Mouse (Mus musculus): Measurements from ENCODE around the gene Galnt17. TPM values are rescaled to one million over a fixed set of nuclear protein-coding genes. Genes with fewer than 3 reads are reported as not detected.

Gene Galnt17
- polyA plus RNA-seq, 1 experiment from 2014 or later, result 3.2 TPM

DNA sequence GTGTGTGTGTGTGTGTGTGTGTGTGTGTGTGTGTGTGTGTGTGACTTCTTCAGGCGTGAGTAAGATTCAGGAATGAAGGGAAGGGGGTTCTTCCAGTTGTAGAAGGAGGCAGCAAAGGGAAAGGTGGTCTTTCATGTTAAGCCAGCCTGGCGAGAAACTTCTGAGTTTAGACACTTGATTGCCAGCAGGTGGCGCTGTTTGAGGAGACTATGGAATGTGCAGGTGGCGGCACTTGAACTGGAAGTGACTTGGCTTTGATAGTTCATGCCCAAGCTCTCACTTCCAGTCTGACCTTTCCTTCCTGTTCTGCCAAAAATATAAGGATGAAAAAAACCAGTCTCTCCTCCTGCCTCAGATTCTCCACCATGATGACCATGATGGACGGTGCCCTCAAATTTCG is 298.8 kb downstream of the Galnt17 start:
- Histone ChIP-seq H3K27me3 (no peaks in the 10 kb centered on the region), H3K9me3 (peaks cover 3% of the 10 kb centered on the region; the same call in 1 of the 2 replicates), H3K9ac (no peak overlapping the region), H3K36me3 (no peaks in the 10 kb centered on the region), H3K4me2 (replicated peaks) (no peak overlapping the region), H3K27ac (no peak overlapping the region), H3K4me1 (no peaks in the 10 kb centered on the region), H3K4me3 (no peak overlapping the region)
- 60% methylated on average over 6 of the region's 6 CpGs for WGBS
- ATAC-seq (ENCODE audit: low FRiP score, low read depth), result no peak

DNA sequence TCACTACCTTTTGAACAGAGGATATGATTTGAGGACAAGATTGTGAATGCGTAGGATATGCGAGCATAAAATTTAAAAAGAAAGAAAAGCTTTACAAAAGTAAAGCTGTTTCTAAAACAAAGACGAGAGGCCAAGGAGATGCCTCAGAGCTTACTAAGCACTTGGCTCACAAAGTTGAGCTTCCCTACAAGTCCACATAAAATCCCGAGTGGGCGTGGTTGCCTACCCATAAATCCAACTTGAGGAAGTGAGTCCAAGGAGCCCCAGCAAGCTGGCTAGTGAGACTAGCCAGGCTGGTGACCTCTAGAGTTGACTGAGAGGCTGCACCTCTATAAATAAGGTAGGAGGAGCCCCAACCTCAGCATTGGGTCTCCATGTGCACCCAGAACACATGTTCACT is 299.8 kb downstream of the Galnt17 start:
- H3K4me2 ChIP-seq (replicated peaks), result no peak overlapping the region
- H3K9me3 ChIP-seq, result peaks cover 4% of the 10 kb centered on the region; the same call in 1 of the 2 replicates
- H3K9ac ChIP-seq, result no peak overlapping the region
- no peaks in the 10 kb centered on the region for H3K4me1 ChIP-seq
- H3K27ac ChIP-seq, result no peak overlapping the region
- no peaks in the 10 kb centered on the region for H3K36me3 ChIP-seq
- no peak for ATAC-seq (ENCODE audit: low FRiP score, low read depth)
- 91% methylated on average over 5 of the region's 5 CpGs for WGBS
- no peak overlapping the region for H3K4me3 ChIP-seq
- no peaks in the 10 kb centered on the region for H3K27me3 ChIP-seq

DNA sequence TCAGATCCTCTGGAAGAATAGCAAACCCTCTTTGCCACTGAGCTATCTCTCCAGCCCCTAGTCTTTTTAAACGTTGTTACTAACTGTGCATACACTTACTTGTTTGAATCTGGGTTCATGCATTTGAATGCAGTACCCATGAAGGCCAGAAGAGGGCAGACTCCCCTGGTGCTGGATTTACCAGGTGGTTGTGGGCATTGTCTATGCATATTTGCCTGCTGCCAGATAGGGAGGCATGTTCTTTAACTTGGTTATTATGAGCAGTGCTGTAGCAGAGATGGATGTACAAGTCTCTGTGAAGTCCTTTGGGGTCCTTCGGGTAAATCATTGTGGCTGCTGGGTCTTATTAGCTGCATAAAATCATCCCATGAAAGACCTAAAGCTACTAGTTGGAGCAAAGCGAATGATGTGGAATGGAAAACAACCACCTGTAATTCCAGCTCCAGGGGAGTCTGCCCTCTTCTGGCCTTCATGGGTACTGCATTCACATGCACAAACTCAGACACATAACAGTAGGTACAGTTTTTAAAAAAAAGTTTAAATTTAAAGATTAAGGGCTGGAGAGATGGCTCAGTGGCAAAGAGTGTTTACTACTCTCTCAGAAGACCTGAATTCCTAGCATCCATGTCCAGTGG is 300.3 kb downstream of the Galnt17 start:
- Histone ChIP-seq H3K27ac (no peak overlapping the region), H3K9me3 (peaks cover 4% of the 10 kb centered on the region; the same call in 1 of the 2 replicates), H3K4me1 (no peaks in the 10 kb centered on the region), H3K36me3 (no peaks in the 10 kb centered on the region), H3K27me3 (no peaks in the 10 kb centered on the region), H3K9ac (no peak overlapping the region), H3K4me2 (replicated peaks) (no peak overlapping the region), H3K4me3 (no peak overlapping the region)
- ATAC-seq (ENCODE audit: low FRiP score, low read depth), result no peak
- 77% methylated on average over 3 of the region's 3 CpGs for WGBS

DNA sequence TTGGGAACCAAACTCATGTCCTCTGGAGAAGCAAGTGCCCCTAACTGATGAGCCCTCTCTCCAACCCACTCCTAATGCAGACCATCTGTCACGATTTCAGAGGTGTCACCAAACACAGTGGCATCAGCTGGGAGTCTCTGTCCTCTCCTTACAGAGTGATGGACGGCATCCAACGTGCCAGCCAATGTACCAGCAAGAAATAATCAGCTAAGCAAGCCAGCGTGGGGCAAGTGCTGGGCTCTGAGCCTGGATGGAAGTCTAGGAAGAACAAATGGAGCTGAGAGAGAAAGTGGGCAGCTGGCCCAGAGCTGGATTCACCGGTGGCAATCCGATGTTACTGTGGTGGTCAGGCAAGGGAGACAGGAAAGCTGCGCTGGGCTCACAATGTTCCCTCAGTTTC is 301.1 kb downstream of the Galnt17 start:
- H3K27me3 ChIP-seq, result no peaks in the 10 kb centered on the region
- H3K9ac ChIP-seq, result no peak overlapping the region
- 78% methylated on average over 7 of the region's 7 CpGs for WGBS
- H3K27ac ChIP-seq, result no peak overlapping the region
- no peaks in the 10 kb centered on the region for H3K36me3 ChIP-seq
- no peak overlapping the region for H3K4me3 ChIP-seq
- ATAC-seq (ENCODE audit: low FRiP score, low read depth), result no peak
- peaks cover 4% of the 10 kb centered on the region; the same call in 1 of the 2 replicates for H3K9me3 ChIP-seq
- no peak overlapping the region for H3K4me2 ChIP-seq (replicated peaks)
- H3K4me1 ChIP-seq, result no peaks in the 10 kb centered on the region

DNA sequence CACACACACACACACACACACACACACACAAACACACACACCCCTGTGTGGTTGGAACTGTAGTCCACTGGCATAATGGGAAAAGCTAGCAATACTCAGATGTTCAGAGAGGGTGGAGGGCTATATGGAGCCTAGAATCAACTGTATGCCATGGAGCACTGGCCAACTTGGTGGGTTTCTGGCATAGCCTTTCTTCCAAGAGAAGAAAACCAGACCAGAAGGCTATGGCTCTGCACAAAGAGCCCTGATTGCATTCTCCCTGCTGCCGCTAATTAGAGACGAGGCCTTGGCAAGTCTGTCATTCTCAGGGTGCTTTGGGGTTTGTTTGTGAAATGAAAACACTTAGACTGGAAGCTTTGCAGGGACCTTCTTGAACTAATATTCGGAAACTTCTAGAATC is 301.8 kb downstream of the Galnt17 start:
- no peak overlapping the region for H3K4me3 ChIP-seq
- ATAC-seq (ENCODE audit: low FRiP score, low read depth), result no peak
- H3K9me3 ChIP-seq, result peaks cover 4% of the 10 kb centered on the region; the same call in 1 of the 2 replicates
- no peak overlapping the region for H3K27ac ChIP-seq
- 76% methylated on average over 3 of the region's 3 CpGs for WGBS
- H3K36me3 ChIP-seq, result no peaks in the 10 kb centered on the region
- no peak overlapping the region for H3K9ac ChIP-seq
- no peaks in the 10 kb centered on the region for H3K4me1 ChIP-seq
- no peak overlapping the region for H3K4me2 ChIP-seq (replicated peaks)
- H3K27me3 ChIP-seq, result no peaks in the 10 kb centered on the region

DNA sequence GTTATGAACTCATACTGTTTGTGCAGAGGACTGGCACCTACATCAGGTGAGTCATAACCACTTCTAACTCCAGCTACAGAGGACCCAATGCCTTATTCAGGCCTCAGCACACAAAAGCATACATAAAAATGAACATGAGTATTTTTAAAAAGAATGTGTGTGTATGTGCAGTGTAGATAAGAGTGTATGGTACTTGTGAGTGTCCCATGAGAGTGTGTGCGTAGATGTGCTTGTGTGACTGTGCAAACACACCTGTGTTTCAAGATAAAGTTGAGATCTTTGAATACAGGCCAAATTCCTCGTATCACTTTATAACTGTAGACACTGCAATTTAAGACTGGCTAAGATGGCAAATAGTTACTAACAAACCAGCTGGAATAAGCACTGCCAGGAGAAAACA is 307.7 kb downstream of the Galnt17 start:
- Histone ChIP-seq H3K4me1 (no peaks in the 10 kb centered on the region), H3K36me3 (no peaks in the 10 kb centered on the region), H3K27me3 (no peaks in the 10 kb centered on the region), H3K4me2 (replicated peaks) (no peak overlapping the region), H3K4me3 (no peak overlapping the region), H3K9ac (no peak overlapping the region), H3K27ac (no peak overlapping the region), H3K9me3 (peaks cover 4% of the 10 kb centered on the region; the same call in 1 of the 2 replicates)
- ATAC-seq (ENCODE audit: low FRiP score, low read depth), result no peak
- WGBS, result 76% methylated on average over 2 of the region's 2 CpGs

DNA sequence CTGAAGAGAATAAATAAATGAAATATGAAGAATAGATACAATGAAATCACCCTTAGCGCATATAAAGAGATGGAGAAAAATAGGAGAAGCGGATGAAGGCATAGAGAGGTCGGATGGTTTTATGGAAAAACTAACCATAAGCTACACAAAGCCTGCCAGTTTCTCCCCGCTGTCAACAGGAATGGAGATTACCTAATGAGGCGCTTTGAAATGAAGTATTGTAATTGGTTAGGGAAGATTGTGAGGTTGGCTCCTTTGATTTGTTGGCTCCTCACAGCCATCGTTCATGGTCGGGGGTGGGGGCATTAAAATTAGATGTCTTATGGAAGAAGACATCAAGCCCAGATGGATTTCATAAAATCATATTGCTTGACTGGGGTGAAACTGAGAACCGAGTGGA is 329.0 kb downstream of the Galnt17 start:
- H3K4me3 ChIP-seq, result no peak overlapping the region
- no peak overlapping the region for H3K4me2 ChIP-seq (replicated peaks)
- no peaks in the 10 kb centered on the region for H3K9me3 ChIP-seq
- no peak overlapping the region for H3K27ac ChIP-seq
- no peak for ATAC-seq (ENCODE audit: low FRiP score, low read depth)
- no peaks in the 10 kb centered on the region for H3K27me3 ChIP-seq
- no peak overlapping the region for H3K9ac ChIP-seq
- H3K36me3 ChIP-seq, result no peaks in the 10 kb centered on the region
- WGBS, result 89% methylated on average over 8 of the region's 8 CpGs
- H3K4me1 ChIP-seq, result no peaks in the 10 kb centered on the region

- Histone ChIP-seq H3K4me1 (no peaks in the 10 kb centered on the region), H3K27me3 (no peaks in the 10 kb centered on the region), H3K27ac (no peak overlapping the region), H3K9ac (no peak overlapping the region), H3K4me2 (replicated peaks) (no peak overlapping the region), H3K36me3 (no peaks in the 10 kb centered on the region), H3K9me3 (no peaks in the 10 kb centered on the region), H3K4me3 (no peak overlapping the region)
- ATAC-seq (ENCODE audit: low FRiP score, low read depth), result no peak
- WGBS, result 77% methylated on average over 2 of the region's 2 CpGs
Measured at GRCm38 (mm10) chr5:130978871-130979270, 329.4 kb downstream of the Galnt17 start.

GRCm38 (mm10) chr5:130977999-130978398 is 330.3 kb downstream of the Galnt17 start:
- Histone ChIP-seq H3K36me3 (no peaks in the 10 kb centered on the region), H3K4me1 (no peaks in the 10 kb centered on the region), H3K27ac (no peak overlapping the region), H3K27me3 (no peaks in the 10 kb centered on the region), H3K4me2 (replicated peaks) (no peak overlapping the region), H3K9ac (no peak overlapping the region), H3K4me3 (no peak overlapping the region), H3K9me3 (no peaks in the 10 kb centered on the region)
- ATAC-seq (ENCODE audit: low FRiP score, low read depth), result no peak
- 92% methylated on average over 3 of the region's 3 CpGs for WGBS

GRCm38 (mm10) chr5:130952361-130952760 is 355.9 kb downstream of the Galnt17 start:
- Histone ChIP-seq H3K27me3 (no peaks in the 10 kb centered on the region), H3K27ac (no peak overlapping the region), H3K4me3 (no peak overlapping the region), H3K4me2 (replicated peaks) (no peak overlapping the region), H3K9ac (no peak overlapping the region), H3K4me1 (peaks cover 7% of the 10 kb centered on the region; the same call in 1 of the 2 replicates), H3K9me3 (no peaks in the 10 kb centered on the region), H3K36me3 (no peaks in the 10 kb centered on the region)
- no peak for ATAC-seq (ENCODE audit: low FRiP score, low read depth)
- 63% methylated on average over 7 of the region's 7 CpGs for WGBS

- no peak overlapping the region for H3K4me2 ChIP-seq (replicated peaks)
- H3K27ac ChIP-seq, result no peak overlapping the region; the same call in 1 of the 2 replicates
- H3K9me3 ChIP-seq, result no peaks in the 10 kb centered on the region
- 46% methylated on average over 6 of the region's 6 CpGs for WGBS
- H3K27me3 ChIP-seq, result no peaks in the 10 kb centered on the region
- H3K9ac ChIP-seq, result no peak overlapping the region
- no peaks in the 10 kb centered on the region for H3K36me3 ChIP-seq
- no peak for ATAC-seq (ENCODE audit: low FRiP score, low read depth)
- peaks cover 7% of the 10 kb centered on the region; the same call in 1 of the 2 replicates for H3K4me1 ChIP-seq
- no peak overlapping the region for H3K4me3 ChIP-seq
Measured at GRCm38 (mm10) chr5:130950894-130951400, 357.4 kb downstream of the Galnt17 start.

- Histone ChIP-seq H3K4me3 (no peak overlapping the region), H3K27me3 (no peaks in the 10 kb centered on the region), H3K9ac (no peak overlapping the region), H3K36me3 (no peaks in the 10 kb centered on the region), H3K4me1 (peaks cover 7% of the 10 kb centered on the region; the same call in 1 of the 2 replicates), H3K4me2 (replicated peaks) (no peak overlapping the region), H3K9me3 (no peaks in the 10 kb centered on the region), H3K27ac (no peak overlapping the region; the same call in 1 of the 2 replicates)
- ATAC-seq (ENCODE audit: low FRiP score, low read depth), result no peak
- WGBS, result 20% methylated on average over 4 of the region's 4 CpGs
Measured at GRCm38 (mm10) chr5:130950421-130950820, 357.9 kb downstream of the Galnt17 start.

- Histone ChIP-seq H3K4me1 (peaks cover 7% of the 10 kb centered on the region; the same call in 1 of the 2 replicates), H3K9ac (no peak overlapping the region), H3K27me3 (no peaks in the 10 kb centered on the region), H3K9me3 (no peaks in the 10 kb centered on the region), H3K36me3 (no peaks in the 10 kb centered on the region), H3K27ac (no peak overlapping the region), H3K4me3 (no peak overlapping the region), H3K4me2 (replicated peaks) (no peak overlapping the region)
- ATAC-seq (ENCODE audit: low FRiP score, low read depth), result no peak
- WGBS, result 77% methylated on average over 1 of the region's 1 CpGs
Measured at GRCm38 (mm10) chr5:130949710-130950109, 358.6 kb downstream of the Galnt17 start.
